9 mouse cellular contexts compared by ENCODE assay signal in genomic region chr2:147789268-147789667, GRCm38 (mm10).
DNase-seq lines count a peak whose midpoint lies in the region; ATAC-seq and TF ChIP-seq lines count a peak whose summit lies in the region.
"Had no signal": no experiment of that assay in that cellular context is flagged by ENCODE, and none has a peak within 500 bp of the region (broad histone marks: within the 10 kb centered on the region; RNA-seq: fewer than 3 reads in every experiment).

No protein-coding gene starts in this region.

- peak; percentile 72 for TF ChIP-seq CTCF in intestine, postnatal 0 days (IDR thresholded peaks at IDR 0.05; ENCODE audit: low read depth)
- peak; percentile 54 for TF ChIP-seq CTCF in liver, embryonic 14.5 days (IDR thresholded peaks at IDR 0.05; ENCODE audit: low read depth)

- 7% methylated on average over 3 of the region's 3 CpGs for WGBS in intestine, postnatal 0 days
- 6% methylated on average over 3 of the region's 3 CpGs for WGBS in intestine, embryonic 16.5 days
- WGBS in liver, embryonic 14.5 days (ENCODE audit: insufficient replicate concordance), result 6% methylated on average over 3 of the region's 3 CpGs

- H3K27ac ChIP-seq in intestine, postnatal 0 days (ENCODE audit: low read depth, low read length), result no peak overlapping the region
- no peak overlapping the region for H3K27ac ChIP-seq in intestine, embryonic 16.5 days (ENCODE audit: low read length)
- H3K27ac ChIP-seq in liver, embryonic 14.5 days, result no peak overlapping the region
- H3K27ac ChIP-seq: neural tube, embryonic 13.5 days had no signal

- peak; percentile 46 to 66 for DNase-seq in adrenal gland, adult 18-20 months (ENCODE audit: low spot score in 2 of 2)
- DNase-seq in embryo, embryonic 11.5 days (ENCODE audit: low read depth, low spot score), result peak; percentile 56
- DNase-seq in kidney, postnatal 25 days, result peak; percentile 42 to 78
- peak in 1 of 3 experiments; percentile 0 for DNase-seq in liver, embryonic 14.5 days (ENCODE audit: low read depth in 3 of 3, low spot score in 3 of 3)
- DNase-seq in right cerebral cortex, postnatal 10 days (ENCODE audit: low spot score in 2 of 2), result peak; percentile 67 to 81

- H3K9ac ChIP-seq in intestine, postnatal 0 days (ENCODE audit: low read depth, low read length), result no peak overlapping the region
- H3K9ac ChIP-seq in intestine, embryonic 16.5 days (ENCODE audit: low read depth, low read length), result no peak overlapping the region
- H3K9ac ChIP-seq in liver, embryonic 14.5 days (replicated peaks), result no peak overlapping the region
- H3K9ac ChIP-seq: neural tube, embryonic 13.5 days had no signal

- ATAC-seq in intestine, postnatal 0 days, result no peak
- ATAC-seq in intestine, embryonic 16.5 days, result no peak
- no peak for ATAC-seq in liver, embryonic 14.5 days (ENCODE audit: insufficient read depth)
- ATAC-seq in erythroid progenitor cell, adult 5-6 weeks (replicated peaks; ENCODE audit: low FRiP score, poor library complexity, severe bottlenecking), result no peak

- no peaks in the 10 kb centered on the region for H3K27me3 ChIP-seq in intestine, postnatal 0 days (replicated peaks; ENCODE audit: control insufficient read depth, insufficient read depth, low read length)
- no peaks in the 10 kb centered on the region for H3K27me3 ChIP-seq in intestine, embryonic 16.5 days (replicated peaks; ENCODE audit: control insufficient read depth, insufficient read depth, low read length)
- H3K27me3 ChIP-seq in liver, embryonic 14.5 days (ENCODE audit: control insufficient read depth, insufficient read depth, low read length), result no peaks in the 10 kb centered on the region

- H3K36me3 ChIP-seq in intestine, postnatal 0 days (ENCODE audit: control insufficient read depth, insufficient read depth), result no peaks in the 10 kb centered on the region
- no peaks in the 10 kb centered on the region for H3K36me3 ChIP-seq in intestine, embryonic 16.5 days (ENCODE audit: control insufficient read depth, insufficient read depth, low read length)
- H3K36me3 ChIP-seq in liver, embryonic 14.5 days (replicated peaks; ENCODE audit: control insufficient read depth, insufficient read depth, low read depth), result no peaks in the 10 kb centered on the region
- H3K36me3 ChIP-seq: neural tube, embryonic 13.5 days had no signal

- no peaks in the 10 kb centered on the region for H3K9me3 ChIP-seq in intestine, postnatal 0 days (ENCODE audit: control insufficient read depth)
- no peaks in the 10 kb centered on the region for H3K9me3 ChIP-seq in intestine, embryonic 16.5 days (ENCODE audit: control insufficient read depth, low read length)
- H3K9me3 ChIP-seq in liver, embryonic 14.5 days (ENCODE audit: control insufficient read depth, low read length), result no peaks in the 10 kb centered on the region
- H3K9me3 ChIP-seq: neural tube, embryonic 13.5 days had no signal

- H3K4me1 ChIP-seq in intestine, postnatal 0 days (replicated peaks; ENCODE audit: control insufficient read depth, insufficient read depth, low read length), result no peaks in the 10 kb centered on the region
- H3K4me1 ChIP-seq in intestine, embryonic 16.5 days (ENCODE audit: control insufficient read depth, insufficient read depth, low read length), result no peaks in the 10 kb centered on the region
- H3K4me1 ChIP-seq in liver, embryonic 14.5 days (replicated peaks; ENCODE audit: control insufficient read depth in 2 of 2, insufficient read depth in 2 of 2, low read length in 1 of 2), result no peaks in the 10 kb centered on the region
- H3K4me1 ChIP-seq: neural tube, embryonic 13.5 days had no signal

- no peak overlapping the region for H3K4me2 ChIP-seq in intestine, postnatal 0 days (replicated peaks; ENCODE audit: low read depth)
- H3K4me2 ChIP-seq in intestine, embryonic 16.5 days (ENCODE audit: low read depth, low read length), result no peak overlapping the region
- no peak overlapping the region for H3K4me2 ChIP-seq in liver, embryonic 14.5 days (ENCODE audit: low read depth)
- H3K4me2 ChIP-seq: neural tube, embryonic 13.5 days had no signal

- TF ChIP-seq EP300 in liver, embryonic 14.5 days (IDR thresholded peaks at IDR 0.05; ENCODE audit: low read depth), result no peak

- no peak overlapping the region for H3K4me3 ChIP-seq in intestine, postnatal 0 days (ENCODE audit: low read depth, low read length)
- H3K4me3 ChIP-seq in intestine, embryonic 16.5 days (ENCODE audit: low read length), result no peak overlapping the region
- H3K4me3 ChIP-seq in liver, embryonic 14.5 days (ENCODE audit: insufficient read depth in 1 of 2, low read depth in 2 of 2, low read length in 2 of 2), result no peak overlapping the region
- H3K4me3 ChIP-seq: neural tube, embryonic 13.5 days had no signal
